ENCODE assay signal across 9 mouse cellular contexts in the genomic region with DNA sequence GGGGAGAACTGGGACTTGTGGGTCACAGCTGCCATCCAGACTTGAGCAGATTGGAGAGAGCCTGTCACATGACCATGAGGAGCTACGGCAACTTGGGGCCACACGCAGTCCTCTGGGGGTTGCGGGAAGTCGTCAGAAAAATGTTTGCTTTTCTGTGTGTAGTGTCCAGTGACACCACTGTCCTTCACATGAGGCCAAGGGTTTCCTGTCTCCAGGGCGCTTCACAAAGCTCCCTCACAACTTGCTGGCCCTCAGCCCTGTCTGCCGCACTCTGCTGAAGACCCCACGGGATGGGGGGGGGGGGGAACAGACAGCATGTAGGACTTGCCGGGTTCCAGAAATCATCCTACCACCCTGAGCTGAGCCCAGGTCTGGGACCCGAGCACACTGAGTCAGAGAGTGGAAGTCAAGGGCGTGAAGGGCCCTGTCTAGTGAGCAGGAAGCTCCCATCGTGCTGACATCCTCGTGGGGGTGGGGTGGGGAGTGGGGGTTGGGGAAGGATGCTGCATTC. TPM values are rescaled to one million over a fixed set of nuclear protein-coding genes. Genes with fewer than 3 reads are reported as not detected.
DNase-seq lines count a peak whose midpoint lies in the region; TF ChIP-seq lines count a peak whose summit lies in the region.
"Had no signal": no experiment of that assay in that cellular context is flagged by ENCODE, and none has a peak within 500 bp of the region (broad histone marks: within the 10 kb centered on the region; RNA-seq: fewer than 3 reads in every experiment).

No protein-coding gene starts in this region.

- intact Hi-C loops in left cerebral cortex, adult 2 months (cut with DNase I): loop anchor here (1.0 kb wide), 1 partner anchor 22 kb away; a partner anchor contains a TSS

- no peak overlapping the region for H3K4me3 ChIP-seq in left cerebral cortex, adult 2 months
- peak overlapping the region; percentile 40 for H3K4me3 ChIP-seq in forebrain, embryonic 10.5 days
- H3K4me3 ChIP-seq: megakaryocyte, embryonic 14.5 days had no signal

- peaks cover 90% of the 10 kb centered on the region for H3K4me1 ChIP-seq in forebrain, embryonic 10.5 days

- no peaks in the 10 kb centered on the region for H3K27me3 ChIP-seq in forebrain, embryonic 10.5 days (ENCODE audit: poor library complexity, severe bottlenecking)

- H3K36me3 ChIP-seq in forebrain, embryonic 10.5 days (replicated peaks): no peaks in the 10 kb centered on the region

- no peak for TF ChIP-seq CTCF in left cerebral cortex, adult 2 months (IDR thresholded peaks at IDR 0.05)

- peak overlapping the region; percentile 91 for H3K27ac ChIP-seq in left cerebral cortex, adult 2 months
- H3K27ac ChIP-seq in forebrain, embryonic 10.5 days: peak overlapping the region; percentile 98

- WGBS in forebrain, embryonic 10.5 days: 9% methylated on average over 12 of the region's 12 CpGs

- DNase-seq in left cerebral cortex, adult 2 months (ENCODE audit: extremely low spot score in 1 of 2, low spot score in 2 of 2): peak in 1 of 2 experiments; percentile 57
- DNase-seq in left cerebral cortex, adult 11 months (ENCODE audit: low spot score): no peak
- no peak for DNase-seq in forebrain, embryonic 10.5 days (ENCODE audit: extremely low spot score, low spot score)
- DNase-seq in kidney, postnatal 14 days: peak; percentile 58
- peak; percentile 58 for DNase-seq in neural tube, embryonic 10.5 days (ENCODE audit: extremely low spot score, low spot score)
- DNase-seq in layer of hippocampus, adult 18-20 months (ENCODE audit: low spot score in 2 of 2): no peak
- no peak for DNase-seq in cerebellum, postnatal 10 days
- DNase-seq in gastrocnemius, postnatal 10 days: no peak

- H3K9me3 ChIP-seq in forebrain, embryonic 10.5 days: no peaks in the 10 kb centered on the region
- H3K9me3 ChIP-seq: megakaryocyte, embryonic 14.5 days had no signal

RNA-seq across cellular contexts. Expression of a gene that starts 16.4 kb away (rescaled TPM):
- total RNA-seq in left cerebral cortex, adult 2 months (2021): 10 to 100 TPM; 18.9 to 20.2 TPM
- polyA plus RNA-seq in forebrain, embryonic 10.5 days (2016; fragmentation: Nextera tagmentation; extraction: Ambion mirVana): 23.7 and 23.8 TPM in 2 replicates
- 10 to 100 TPM; 18.5 to 18.8 TPM for total RNA-seq in layer of hippocampus, adult 18-20 months (2021)
- total RNA-seq in gastrocnemius, postnatal 10 days (2021): 1 to 10 TPM; 3.8 to 5.4 TPM

RNA-seq across cellular contexts. Expression of a gene that starts 18.7 kb away (rescaled TPM):
- total RNA-seq in left cerebral cortex, adult 2 months (2021): 10 to 100 TPM; 60.9 to 61.8 TPM
- polyA plus RNA-seq in forebrain, embryonic 10.5 days (2016; fragmentation: Nextera tagmentation; extraction: Ambion mirVana): 56.5 and 57.5 TPM in 2 replicates
- total RNA-seq in layer of hippocampus, adult 18-20 months (2021): 10 to 100 TPM; 54.9 to 58.5 TPM
- 10 to 100 TPM; 17.5 to 21.1 TPM for total RNA-seq in gastrocnemius, postnatal 10 days (2021)

RNA-seq across cellular contexts. Expression of a gene that starts 18.7 kb away (rescaled TPM):
- 10 to 100 TPM; 36.2 to 38.8 TPM for total RNA-seq in left cerebral cortex, adult 2 months (2021)
- polyA plus RNA-seq in forebrain, embryonic 10.5 days (2016; fragmentation: Nextera tagmentation; extraction: Ambion mirVana): 57.9 and 62.6 TPM in 2 replicates
- total RNA-seq in layer of hippocampus, adult 18-20 months (2021): 10 to 100 TPM; 32.9 to 37.4 TPM
- 10 to 100 TPM; 34.7 to 39.5 TPM for total RNA-seq in gastrocnemius, postnatal 10 days (2021)

RNA-seq across cellular contexts. Expression of a gene that starts 22.2 kb away (rescaled TPM):
- total RNA-seq in left cerebral cortex, adult 2 months (2021): 1,000 to 10,000 TPM; 1,837 to 1,872 TPM
- 1,567 and 1,577 TPM in 2 replicates for polyA plus RNA-seq in forebrain, embryonic 10.5 days (2016; fragmentation: Nextera tagmentation; extraction: Ambion mirVana)
- 1,000 to 10,000 TPM; 1,388 to 1,396 TPM for total RNA-seq in layer of hippocampus, adult 18-20 months (2021)
- total RNA-seq in gastrocnemius, postnatal 10 days (2021): 10 to 100 TPM; 37.7 to 68.3 TPM

Comparison
In these comparisons a context has a peak if more than half of its experiments do, and no peak if none do; other contexts are left out.
1. DNase-seq: peak in kidney, postnatal 14 days (single experiment) and neural tube, embryonic 10.5 days (single experiment); none in left cerebral cortex, adult 11 months (single experiment), forebrain, embryonic 10.5 days (single experiment), layer of hippocampus, adult 18-20 months (0 of 2), cerebellum, postnatal 10 days (0 of 2) and gastrocnemius, postnatal 10 days (single experiment).